Mouse (Mus musculus) liver, embryonic 14.5 days (tissue): ENCODE data around the gene Gm45713. TPM values are rescaled to one million over a fixed set of nuclear protein-coding genes. Genes with fewer than 3 reads are reported as not detected.
"Not testable (repeated sequence)": the region's sequence is repeated elsewhere in the genome, so short reads cannot be mapped to it uniquely, and the experiment has no call there.

Experiments
- ATAC-seq: fragments of 200-750 bp; cut with Nextera tagmentation; 2 replicates; pipeline ENCODE4 v1.8.0; 2017; ENCODE audit warnings: moderate number of reproducible peaks, mild to moderate bottlenecking, moderate library complexity; ENCODE audit not compliant: insufficient read depth
- DNase-seq, 3 experiments: peaks; one replicate each; pipeline ENCODE4 v3.0.0-alpha.2; 2012 to 2013; ENCODE audit warnings: low read depth in 3 of 3, low spot score in 3 of 3
- H3K27ac ChIP-seq: fragments of 300-500 bp; sonication (generic); 2 replicates; pipeline ENCODE4 v1.5.1; 2014; ENCODE audit warnings: moderate library complexity, mild to moderate bottlenecking, control low read depth, inconsistent platforms
- H3K27me3 ChIP-seq: fragments of 300-500 bp; sonication (generic); 2 replicates; pipeline ENCODE4 v1.6.1; 2014; ENCODE audit warnings: mild to moderate bottlenecking, low read length, moderate library complexity; ENCODE audit not compliant: control insufficient read depth, insufficient read depth
- H3K36me3 ChIP-seq: fragments of 300-500 bp; sonication (generic); replicated peaks from 2 replicates; pipeline ENCODE4 v1.6.1; 2014; ENCODE audit warnings: low read depth; ENCODE audit not compliant: control insufficient read depth, insufficient read depth
- H3K4me1 ChIP-seq, 2 experiments: fragments of 200-500 bp in 1 of 2; fragments of 300-500 bp in 1 of 2; sonication (generic) in 1 of 2; replicated peaks; 2 replicates each; pipeline ENCODE4 v1.6.1; 2012 to 2014; ENCODE audit warnings: antibody characterized with exemption in 1 of 2, inconsistent platforms in 1 of 2, low read length in 1 of 2; ENCODE audit not compliant: control insufficient read depth in 2 of 2, insufficient read depth in 2 of 2
- H3K4me2 ChIP-seq: fragments of 300-500 bp; sonication (generic); 2 replicates; pipeline ENCODE4 v1.6.1; 2014; ENCODE audit warnings: low read depth, mild to moderate bottlenecking, control low read depth, moderate library complexity
- H3K4me3 ChIP-seq, 2 experiments: fragments of 200-500 bp in 1 of 2; fragments of 300-500 bp in 1 of 2; sonication (generic) in 1 of 2; 2 replicates each; pipeline ENCODE4 v1.5.1; 2012 to 2014; ENCODE audit warnings: low read depth in 2 of 2, low read length in 2 of 2, mild to moderate bottlenecking in 2 of 2, control low read depth in 1 of 2, inconsistent platforms in 1 of 2, moderate library complexity in 1 of 2; ENCODE audit not compliant: insufficient read depth in 1 of 2
- H3K9ac ChIP-seq: fragments of 300-500 bp; sonication (generic); replicated peaks from 2 replicates; pipeline ENCODE4 v1.6.1; 2014; ENCODE audit warnings: mild to moderate bottlenecking, control low read depth, moderate library complexity
- H3K9me3 ChIP-seq: fragments of 300-500 bp; sonication (generic); 2 replicates; pipeline ENCODE4 v1.6.1; 2016; ENCODE audit warnings: low read length, mixed read lengths; ENCODE audit not compliant: control insufficient read depth
- CTCF ChIP-seq: IDR thresholded peaks from 2 replicates; pipeline ENCODE4 v1.5.1; 2016; ENCODE audit warnings: antibody characterized with exemption, low read depth, control low read depth
- EP300 ChIP-seq: IDR thresholded peaks from 2 replicates; pipeline ENCODE4 v1.6.1; 2016; ENCODE audit warnings: antibody characterized with exemption, low read depth
- WGBS: fragments of 180-500 bp; shearing (Covaris S2); extraction: QIAGEN DNeasy Blood & Tissue Kit; methylation state at CpG from one replicate; pipeline ENCODE4 v1.1.7; 2014; ENCODE audit not compliant: insufficient replicate concordance; 5-methylcytosine and 5-hydroxymethylcytosine counted together
- polyA plus RNA-seq, 2 experiments: library from polyadenylated mRNA; depleted of rRNA in 1 of 2; stranded (reverse) in 1 of 2; unstranded in 1 of 2; fragments of >200 nt; fragmentation: Nextera tagmentation in 1 of 2; extraction: Ambion mirVana in 1 of 2; gene quantifications; 2 replicates each; pipeline versions ENCODE4 v1.2.1 to v1.2.3; 2012 to 2014

Gene Gm45713
- polyA plus RNA-seq, 2 experiments, result 0.63 TPM; not detected in 1

DNA sequence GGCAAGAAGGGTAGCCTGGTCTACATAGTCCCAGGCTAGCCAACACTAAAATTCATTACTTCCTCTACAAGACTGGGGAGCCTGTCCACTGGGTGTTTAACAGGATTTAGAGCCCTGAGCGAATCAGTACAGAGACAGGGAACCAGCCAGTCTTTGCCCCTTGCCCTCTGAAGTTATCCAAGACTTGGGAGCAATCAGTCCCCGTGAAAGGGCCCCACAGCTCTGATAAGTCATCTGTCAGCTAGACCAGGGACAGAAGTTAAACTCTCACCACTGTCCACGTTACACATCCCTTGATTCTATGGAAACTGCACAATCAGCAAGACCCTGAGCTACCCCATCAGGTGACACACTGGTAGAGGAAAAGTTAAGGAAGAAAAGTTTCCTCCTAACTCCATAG, 23.5 kb downstream of the Gm45713 start:
- ATAC-seq (no peak), DNase-seq (no peak)
- TF ChIP-seq EP300 (no peak), CTCF (no peak)
- Histone ChIP-seq H3K4me3 (no peak overlapping the region), H3K9ac (no peak overlapping the region), H3K27me3 (no peaks in the 10 kb centered on the region), H3K4me2 (no peak overlapping the region), H3K9me3 (no peaks in the 10 kb centered on the region), H3K4me1 (peaks cover 7 to 18% of the 10 kb centered on the region in 2 experiments), H3K27ac (no peak overlapping the region), H3K36me3 (no peaks in the 10 kb centered on the region)
- 28% methylated on average over 3 of the region's 3 CpGs for WGBS

DNA sequence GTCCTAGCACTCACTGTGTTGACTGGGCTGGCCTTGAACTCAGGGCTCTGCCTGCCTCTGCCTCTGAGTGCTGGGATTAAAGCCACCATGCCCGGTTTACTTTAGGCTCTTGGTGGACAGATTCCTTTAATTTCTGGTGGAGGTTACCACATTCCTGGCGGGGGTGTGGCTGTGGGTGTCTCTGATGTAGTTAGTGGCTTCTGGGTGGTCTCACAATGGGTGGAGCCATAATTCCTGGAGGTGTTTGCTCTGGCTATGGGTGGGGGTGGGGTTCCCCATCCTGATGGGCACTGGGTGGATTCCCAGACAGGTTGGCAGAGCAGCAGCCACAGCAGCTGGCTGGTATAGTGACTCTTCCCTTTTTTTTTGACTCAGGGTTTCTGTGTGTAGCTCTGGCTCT, 24.1 kb downstream of the Gm45713 start:
- Histone ChIP-seq H3K9ac (no peak overlapping the region), H3K4me1 (peaks cover 7 to 18% of the 10 kb centered on the region in 2 experiments), H3K27ac (no peak overlapping the region), H3K9me3 (no peaks in the 10 kb centered on the region), H3K4me3 (no peak overlapping the region), H3K4me2 (no peak overlapping the region), H3K36me3 (no peaks in the 10 kb centered on the region), H3K27me3 (no peaks in the 10 kb centered on the region)
- TF ChIP-seq EP300, result no peak
- TF ChIP-seq CTCF, result no peak
- DNase-seq (no peak), ATAC-seq (no peak)
- 62% methylated on average over 2 of the region's 2 CpGs for WGBS

DNA sequence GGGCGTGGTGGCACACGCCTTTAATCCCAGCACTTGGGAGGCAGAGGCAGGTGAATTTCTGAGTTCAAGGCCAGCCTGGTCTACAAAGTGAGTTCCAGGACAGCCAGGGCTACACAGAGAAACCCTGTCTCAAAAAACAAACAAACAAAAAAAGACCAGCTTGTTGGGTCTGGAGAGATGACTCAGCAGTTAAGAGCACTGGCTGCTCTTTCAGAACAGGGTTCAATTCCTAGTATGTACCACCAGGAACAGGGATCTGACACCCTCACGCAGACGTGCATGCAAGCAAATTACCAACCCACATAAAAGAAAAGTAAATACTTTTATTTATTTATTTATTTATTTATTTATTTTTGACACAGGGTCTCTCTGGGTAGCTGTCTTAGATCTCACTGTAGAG, 25.9 kb downstream of the Gm45713 start:
- not testable (repeated sequence) for H3K4me2 ChIP-seq, H3K27me3 ChIP-seq, DNase-seq, H3K36me3 ChIP-seq, ATAC-seq, H3K27ac ChIP-seq, H3K4me3 ChIP-seq, H3K9me3 ChIP-seq, H3K9ac ChIP-seq
- 70% methylated on average over 4 of the region's 4 CpGs for WGBS
- peaks cover 7 to 18% of the 10 kb centered on the region in 2 experiments for H3K4me1 ChIP-seq

DNA sequence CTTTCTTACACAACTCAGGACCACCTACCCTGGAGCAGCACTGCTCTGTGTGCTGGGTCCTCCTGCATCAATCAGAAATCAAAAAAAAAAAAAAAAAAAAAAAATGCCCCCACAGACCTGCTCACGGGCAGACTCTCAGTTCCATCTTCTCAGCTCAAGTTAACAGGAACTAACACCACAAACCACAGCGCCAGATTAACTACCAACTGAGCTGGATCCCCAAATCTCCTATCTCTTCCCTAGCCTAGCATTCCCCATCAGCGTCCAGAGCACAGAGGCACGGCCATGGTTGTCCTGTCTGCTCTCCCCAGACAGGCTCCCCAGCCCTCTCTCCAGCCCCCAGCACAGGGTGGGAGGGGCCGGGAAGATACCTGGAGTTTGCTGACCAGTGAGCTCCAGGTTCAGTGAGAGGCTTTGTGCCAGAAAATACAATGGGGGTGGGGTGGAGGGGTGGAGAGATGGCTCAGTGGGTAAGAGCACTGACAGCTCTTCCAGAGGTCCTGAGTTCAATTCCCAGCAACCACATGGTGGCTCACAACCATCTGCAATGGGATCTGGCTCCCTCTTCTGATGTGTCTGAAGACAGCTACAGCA, 28.9 kb downstream of the Gm45713 start:
- DNase-seq, result no peak
- Histone ChIP-seq H3K36me3 (no peaks in the 10 kb centered on the region), H3K4me2 (no peak overlapping the region), H3K27ac (no peak overlapping the region), H3K4me3 (no peak overlapping the region), H3K27me3 (no peaks in the 10 kb centered on the region), H3K9me3 (no peaks in the 10 kb centered on the region), H3K4me1 (peaks cover 0 to 5% of the 10 kb centered on the region in 2 experiments; a peak in 2 of 4 replicates), H3K9ac (no peak overlapping the region)
- TF ChIP-seq EP300 (no peak), CTCF (no peak)
- no peak for ATAC-seq
- WGBS, result 14% methylated on average over 5 of the region's 5 CpGs

GRCm38 (mm10) chr7:45106441-45106840, 29.6 kb downstream of the Gm45713 start:
- WGBS, result 57% methylated on average over 6 of the region's 6 CpGs
- H3K4me1 ChIP-seq, result peaks cover 0 to 5% of the 10 kb centered on the region in 2 experiments; a peak in 2 of 4 replicates
- no peaks in the 10 kb centered on the region for H3K36me3 ChIP-seq
- H3K9ac ChIP-seq, result no peak overlapping the region
- no peak for ATAC-seq
- no peaks in the 10 kb centered on the region for H3K9me3 ChIP-seq
- no peak overlapping the region for H3K27ac ChIP-seq
- no peak overlapping the region for H3K4me3 ChIP-seq
- no peak overlapping the region for H3K4me2 ChIP-seq
- no peaks in the 10 kb centered on the region for H3K27me3 ChIP-seq
- no peak for DNase-seq
- TF ChIP-seq CTCF (no peak), EP300 (no peak)
